Mouse (Mus musculus) bone marrow macrophage, adult 2 months (primary cell): Measurements from ENCODE around the gene Ston2. TPM values are rescaled to one million over a fixed set of nuclear protein-coding genes. Genes with fewer than 3 reads are reported as not detected.

Experiments
- H3K27ac ChIP-seq: 2 replicates; pipeline ENCODE4 v1.5.1; 2012; ENCODE audit warnings: low read depth, low read length; ENCODE audit not compliant: insufficient read depth
- H3K4me1 ChIP-seq: 2 replicates; pipeline ENCODE4 v1.6.1; 2012; ENCODE audit warnings: low read length; ENCODE audit not compliant: control insufficient read depth, insufficient read depth
- H3K4me3 ChIP-seq: 2 replicates; pipeline ENCODE4 v1.5.1; 2012; ENCODE audit warnings: mild to moderate bottlenecking, low read length, moderate library complexity; ENCODE audit not compliant: insufficient read depth
- CTCF ChIP-seq: IDR thresholded peaks from 2 replicates; pipeline ENCODE4 v1.5.1; 2012; ENCODE audit warnings: low read depth, mild to moderate bottlenecking, low read length, moderate library complexity
- POLR2A ChIP-seq: IDR thresholded peaks from 2 replicates; pipeline ENCODE4 v1.6.1; 2012; ENCODE audit warnings: mild to moderate bottlenecking, low read depth, low read length, borderline replicate concordance
- polyA plus RNA-seq: library from polyadenylated mRNA; stranded (reverse); fragments of >200 nt; gene quantifications from 2 replicates; pipeline ENCODE4 v1.2.4, GENCODE M21; 2012; ENCODE audit not compliant: missing spikeins, insufficient read depth, insufficient read length

Gene Ston2
- polyA plus RNA-seq, 1 experiment: 4.5 TPM

- Histone ChIP-seq H3K4me3 (no peak overlapping the region), H3K4me1 (peaks cover 8% of the 10 kb centered on the region), H3K27ac (no peak overlapping the region)
- no peak for TF ChIP-seq POLR2A
- no peak for TF ChIP-seq CTCF
These were observed 77.3 kb downstream of the Ston2 start for GRCm38 (mm10) chr12:91710876-91711275.

- Histone ChIP-seq H3K4me1 (peaks cover 8% of the 10 kb centered on the region), H3K27ac (no peak overlapping the region), H3K4me3 (no peak overlapping the region)
- TF ChIP-seq CTCF: no peak
- TF ChIP-seq POLR2A: no peak
These were observed 78.6 kb downstream of the Ston2 start for GRCm38 (mm10) chr12:91709634-91710033.

- TF ChIP-seq POLR2A (no peak), CTCF (no peak)
- H3K4me1 ChIP-seq: peaks cover 8% of the 10 kb centered on the region
- H3K4me3 ChIP-seq: no peak overlapping the region
- no peak overlapping the region for H3K27ac ChIP-seq
These were observed 79.0 kb downstream of the Ston2 start for GRCm38 (mm10) chr12:91709232-91709631.

- Histone ChIP-seq H3K4me3 (no peak overlapping the region), H3K27ac (no peak overlapping the region), H3K4me1 (peaks cover 8% of the 10 kb centered on the region)
- TF ChIP-seq CTCF (no peak), POLR2A (no peak)
These were observed 80.4 kb downstream of the Ston2 start for GRCm38 (mm10) chr12:91707807-91708206.

GRCm38 (mm10) chr12:91703533-91703932 is 84.7 kb downstream of the Ston2 start:
- no peak overlapping the region for H3K4me3 ChIP-seq
- TF ChIP-seq POLR2A (no peak), CTCF (no peak)
- H3K4me1 ChIP-seq: no peaks in the 10 kb centered on the region
- H3K27ac ChIP-seq: no peak overlapping the region

GRCm38 (mm10) chr12:91702829-91703228 is 85.4 kb downstream of the Ston2 start:
- H3K27ac ChIP-seq: no peak overlapping the region
- no peak overlapping the region for H3K4me3 ChIP-seq
- TF ChIP-seq CTCF: no peak
- no peak for TF ChIP-seq POLR2A
- no peaks in the 10 kb centered on the region for H3K4me1 ChIP-seq

GRCm38 (mm10) chr12:91699451-91700141 is 88.6 kb downstream of the Ston2 start:
- TF ChIP-seq POLR2A (no peak), CTCF (no peak)
- no peak overlapping the region for H3K27ac ChIP-seq
- H3K4me3 ChIP-seq: no peak overlapping the region
- H3K4me1 ChIP-seq: no peaks in the 10 kb centered on the region

GRCm38 (mm10) chr12:91696231-91696630 is 92.0 kb downstream of the Ston2 start:
- no peaks in the 10 kb centered on the region for H3K4me1 ChIP-seq
- H3K27ac ChIP-seq: no peak overlapping the region
- no peak overlapping the region for H3K4me3 ChIP-seq
- TF ChIP-seq CTCF: no peak
- TF ChIP-seq POLR2A: no peak

- TF ChIP-seq POLR2A: no peak
- TF ChIP-seq CTCF: no peak
- Histone ChIP-seq H3K4me1 (no peaks in the 10 kb centered on the region), H3K27ac (no peak overlapping the region), H3K4me3 (no peak overlapping the region)
These were observed 92.4 kb downstream of the Ston2 start for GRCm38 (mm10) chr12:91695761-91696160.

- Histone ChIP-seq H3K4me1 (no peaks in the 10 kb centered on the region), H3K27ac (no peak overlapping the region), H3K4me3 (no peak overlapping the region)
- no peak for TF ChIP-seq CTCF
- TF ChIP-seq POLR2A: no peak
These were observed 93.4 kb downstream of the Ston2 start for GRCm38 (mm10) chr12:91694748-91695147.
